Mouse (Mus musculus): Measurements from ENCODE around the gene Arpp19.

GRCm38 (mm10) chr9:75050003-75050402 lies 12.6 kb downstream of the Arpp19 start:
- peak; percentile 86 for TF ChIP-seq CTCF (IDR thresholded peaks at IDR 0.05; ENCODE audit: low read depth)
- no peak for TF ChIP-seq EP300 (IDR thresholded peaks at IDR 0.05; ENCODE audit: low read depth)

Data from liver, embryonic 14.5 days (tissue).